Mouse (Mus musculus): Measurements from ENCODE around the gene Atg10. TPM values are rescaled to one million over a fixed set of nuclear protein-coding genes. Genes with fewer than 3 reads are reported as not detected.
A peak's percentile ranks its signal among the peaks of the same experiment; 100 is the strongest.

Gene Atg10
- polyA plus RNA-seq, 1 experiment from 2014 or later: 13.6 TPM

GRCm38 (mm10) chr13:90977057-90977456 is 246.7 kb downstream of the Atg10 start:
- H3K4me1 ChIP-seq (ENCODE audit: control insufficient read depth, insufficient read depth, low read length): peaks cover 2% of the 10 kb centered on the region; the same call in 1 of the 2 replicates
- no peak overlapping the region for H3K9ac ChIP-seq (ENCODE audit: low read length)
- no peak overlapping the region for H3K4me2 ChIP-seq (ENCODE audit: low read depth, severe bottlenecking)
- H3K36me3 ChIP-seq (ENCODE audit: control insufficient read depth, insufficient read depth, low read length): no peaks in the 10 kb centered on the region
- ATAC-seq (ENCODE audit: insufficient number of reproducible peaks, low FRiP score, low TSS enrichment, low read depth) (no peak), DNase-seq (ENCODE audit: low spot score) (no peak)
- H3K27me3 ChIP-seq (ENCODE audit: control insufficient read depth, insufficient read depth, low read length): no peaks in the 10 kb centered on the region
- no peaks in the 10 kb centered on the region for H3K9me3 ChIP-seq (ENCODE audit: control insufficient read depth, low read length)
- 83% methylated on average over 3 of the region's 3 CpGs for WGBS
- H3K27ac ChIP-seq (replicated peaks; ENCODE audit: low read depth, low read length): no peak overlapping the region
- H3K4me3 ChIP-seq (ENCODE audit: low read depth, low read length): no peak overlapping the region

- peaks cover 2% of the 10 kb centered on the region; the same call in 1 of the 2 replicates for H3K4me1 ChIP-seq (ENCODE audit: control insufficient read depth, insufficient read depth, low read length)
- H3K9me3 ChIP-seq (ENCODE audit: control insufficient read depth, low read length): no peaks in the 10 kb centered on the region
- 31% methylated on average over 7 of the region's 7 CpGs for WGBS
- no peak overlapping the region for H3K4me3 ChIP-seq (ENCODE audit: low read depth, low read length)
- H3K4me2 ChIP-seq (ENCODE audit: low read depth, severe bottlenecking): no peak overlapping the region
- DNase-seq (ENCODE audit: low spot score) (no peak), ATAC-seq (ENCODE audit: insufficient number of reproducible peaks, low FRiP score, low TSS enrichment, low read depth) (no peak)
- no peaks in the 10 kb centered on the region for H3K36me3 ChIP-seq (ENCODE audit: control insufficient read depth, insufficient read depth, low read length)
- no peak overlapping the region for H3K27ac ChIP-seq (replicated peaks; ENCODE audit: low read depth, low read length)
- no peak overlapping the region for H3K9ac ChIP-seq (ENCODE audit: low read length)
- H3K27me3 ChIP-seq (ENCODE audit: control insufficient read depth, insufficient read depth, low read length): no peaks in the 10 kb centered on the region
Observed at GRCm38 (mm10) chr13:90973409-90973808, 250.4 kb downstream of the Atg10 start.

GRCm38 (mm10) chr13:90970259-90971017 is 253.3 kb downstream of the Atg10 start:
- DNase-seq (ENCODE audit: low spot score) (no peak), ATAC-seq (ENCODE audit: insufficient number of reproducible peaks, low FRiP score, low TSS enrichment, low read depth) (no peak)
- H3K4me1 ChIP-seq (ENCODE audit: control insufficient read depth, insufficient read depth, low read length): peaks cover 2% of the 10 kb centered on the region; the same call in 1 of the 2 replicates
- no peaks in the 10 kb centered on the region for H3K9me3 ChIP-seq (ENCODE audit: control insufficient read depth, low read length)
- WGBS: 86% methylated on average over 10 of the region's 10 CpGs
- no peak overlapping the region for H3K9ac ChIP-seq (ENCODE audit: low read length)
- no peaks in the 10 kb centered on the region for H3K36me3 ChIP-seq (ENCODE audit: control insufficient read depth, insufficient read depth, low read length)
- no peaks in the 10 kb centered on the region for H3K27me3 ChIP-seq (ENCODE audit: control insufficient read depth, insufficient read depth, low read length)
- H3K27ac ChIP-seq (replicated peaks; ENCODE audit: low read depth, low read length): no peak overlapping the region
- H3K4me3 ChIP-seq (ENCODE audit: low read depth, low read length): no peak overlapping the region
- H3K4me2 ChIP-seq (ENCODE audit: low read depth, severe bottlenecking): no peak overlapping the region

GRCm38 (mm10) chr13:90968940-90969339 is 254.8 kb downstream of the Atg10 start:
- no peak for DNase-seq (ENCODE audit: low spot score)
- Histone ChIP-seq H3K27ac (replicated peaks; ENCODE audit: low read depth, low read length) (no peak overlapping the region), H3K9me3 (ENCODE audit: control insufficient read depth, low read length) (no peaks in the 10 kb centered on the region), H3K4me1 (ENCODE audit: control insufficient read depth, insufficient read depth, low read length) (peaks cover 2% of the 10 kb centered on the region; the same call in 1 of the 2 replicates), H3K27me3 (ENCODE audit: control insufficient read depth, insufficient read depth, low read length) (no peaks in the 10 kb centered on the region), H3K9ac (ENCODE audit: low read length) (no peak overlapping the region), H3K4me2 (ENCODE audit: low read depth, severe bottlenecking) (no peak overlapping the region), H3K36me3 (ENCODE audit: control insufficient read depth, insufficient read depth, low read length) (no peaks in the 10 kb centered on the region), H3K4me3 (ENCODE audit: low read depth, low read length) (no peak overlapping the region)
- WGBS: 80% methylated on average over 4 of the region's 4 CpGs
- no peak for ATAC-seq (ENCODE audit: insufficient number of reproducible peaks, low FRiP score, low TSS enrichment, low read depth)

GRCm38 (mm10) chr13:90967422-90967821 is 256.3 kb downstream of the Atg10 start:
- DNase-seq (ENCODE audit: low spot score) (peak; percentile 89), ATAC-seq (ENCODE audit: insufficient number of reproducible peaks, low FRiP score, low TSS enrichment, low read depth) (no peak)
- WGBS: 7% methylated on average over 4 of the region's 4 CpGs
- no peaks in the 10 kb centered on the region for H3K4me1 ChIP-seq (ENCODE audit: control insufficient read depth, insufficient read depth, low read length)
- H3K27me3 ChIP-seq (ENCODE audit: control insufficient read depth, insufficient read depth, low read length): no peaks in the 10 kb centered on the region
- H3K4me2 ChIP-seq (ENCODE audit: low read depth, severe bottlenecking): no peak overlapping the region
- H3K36me3 ChIP-seq (ENCODE audit: control insufficient read depth, insufficient read depth, low read length): no peaks in the 10 kb centered on the region
- H3K4me3 ChIP-seq (ENCODE audit: low read depth, low read length): no peak overlapping the region
- no peak overlapping the region for H3K9ac ChIP-seq (ENCODE audit: low read length)
- no peak overlapping the region for H3K27ac ChIP-seq (replicated peaks; ENCODE audit: low read depth, low read length)
- H3K9me3 ChIP-seq (ENCODE audit: control insufficient read depth, low read length): no peaks in the 10 kb centered on the region

- Histone ChIP-seq H3K9me3 (ENCODE audit: control insufficient read depth, low read length) (no peaks in the 10 kb centered on the region), H3K4me1 (ENCODE audit: control insufficient read depth, insufficient read depth, low read length) (no peaks in the 10 kb centered on the region), H3K4me3 (ENCODE audit: low read depth, low read length) (no peak overlapping the region), H3K9ac (ENCODE audit: low read length) (no peak overlapping the region), H3K27ac (replicated peaks; ENCODE audit: low read depth, low read length) (no peak overlapping the region), H3K36me3 (ENCODE audit: control insufficient read depth, insufficient read depth, low read length) (no peaks in the 10 kb centered on the region), H3K4me2 (ENCODE audit: low read depth, severe bottlenecking) (no peak overlapping the region), H3K27me3 (ENCODE audit: control insufficient read depth, insufficient read depth, low read length) (no peaks in the 10 kb centered on the region)
- WGBS: 77% methylated on average over 8 of the region's 8 CpGs
- no peak for ATAC-seq (ENCODE audit: insufficient number of reproducible peaks, low FRiP score, low TSS enrichment, low read depth)
- DNase-seq (ENCODE audit: low spot score): no peak
Observed at GRCm38 (mm10) chr13:90965996-90966395, 257.8 kb downstream of the Atg10 start.

- Histone ChIP-seq H3K4me3 (ENCODE audit: low read depth, low read length) (no peak overlapping the region), H3K9me3 (ENCODE audit: control insufficient read depth, low read length) (no peaks in the 10 kb centered on the region)
Observed at GRCm38 (mm10) chr13:90964511-90964910, 259.3 kb downstream of the Atg10 start.

GRCm38 (mm10) chr13:90962836-90963760 is 260.7 kb downstream of the Atg10 start:
- Histone ChIP-seq H3K4me3 (ENCODE audit: low read depth, low read length) (no peak overlapping the region), H3K4me1 (ENCODE audit: control insufficient read depth, insufficient read depth, low read length) (no peaks in the 10 kb centered on the region), H3K9me3 (ENCODE audit: control insufficient read depth, low read length) (no peaks in the 10 kb centered on the region), H3K9ac (ENCODE audit: low read length) (no peak overlapping the region), H3K4me2 (ENCODE audit: low read depth, severe bottlenecking) (no peak overlapping the region), H3K27me3 (ENCODE audit: control insufficient read depth, insufficient read depth, low read length) (no peaks in the 10 kb centered on the region), H3K36me3 (ENCODE audit: control insufficient read depth, insufficient read depth, low read length) (no peaks in the 10 kb centered on the region), H3K27ac (replicated peaks; ENCODE audit: low read depth, low read length) (no peak overlapping the region)
- WGBS: 69% methylated on average over 10 of the region's 10 CpGs
- ATAC-seq (ENCODE audit: insufficient number of reproducible peaks, low FRiP score, low TSS enrichment, low read depth) (no peak), DNase-seq (ENCODE audit: low spot score) (no peak)

More at GRCm38 (mm10) chr13:90964511-90964910, 259.3 kb downstream of the Atg10 start:
- no peaks in the 10 kb centered on the region for H3K36me3 ChIP-seq (ENCODE audit: control insufficient read depth, insufficient read depth, low read length)
- H3K27me3 ChIP-seq (ENCODE audit: control insufficient read depth, insufficient read depth, low read length): no peaks in the 10 kb centered on the region
- DNase-seq (ENCODE audit: low spot score) (no peak), ATAC-seq (ENCODE audit: insufficient number of reproducible peaks, low FRiP score, low TSS enrichment, low read depth) (no peak)
- H3K27ac ChIP-seq (replicated peaks; ENCODE audit: low read depth, low read length): no peak overlapping the region
- no peak overlapping the region for H3K4me2 ChIP-seq (ENCODE audit: low read depth, severe bottlenecking)
- WGBS: 92% methylated on average over 4 of the region's 4 CpGs
- no peak overlapping the region for H3K9ac ChIP-seq (ENCODE audit: low read length)
- no peaks in the 10 kb centered on the region for H3K4me1 ChIP-seq (ENCODE audit: control insufficient read depth, insufficient read depth, low read length)

All from limb, embryonic 11.5 days (tissue).